ENCODE assay signal across 7 mouse cellular contexts in the genomic region with DNA sequence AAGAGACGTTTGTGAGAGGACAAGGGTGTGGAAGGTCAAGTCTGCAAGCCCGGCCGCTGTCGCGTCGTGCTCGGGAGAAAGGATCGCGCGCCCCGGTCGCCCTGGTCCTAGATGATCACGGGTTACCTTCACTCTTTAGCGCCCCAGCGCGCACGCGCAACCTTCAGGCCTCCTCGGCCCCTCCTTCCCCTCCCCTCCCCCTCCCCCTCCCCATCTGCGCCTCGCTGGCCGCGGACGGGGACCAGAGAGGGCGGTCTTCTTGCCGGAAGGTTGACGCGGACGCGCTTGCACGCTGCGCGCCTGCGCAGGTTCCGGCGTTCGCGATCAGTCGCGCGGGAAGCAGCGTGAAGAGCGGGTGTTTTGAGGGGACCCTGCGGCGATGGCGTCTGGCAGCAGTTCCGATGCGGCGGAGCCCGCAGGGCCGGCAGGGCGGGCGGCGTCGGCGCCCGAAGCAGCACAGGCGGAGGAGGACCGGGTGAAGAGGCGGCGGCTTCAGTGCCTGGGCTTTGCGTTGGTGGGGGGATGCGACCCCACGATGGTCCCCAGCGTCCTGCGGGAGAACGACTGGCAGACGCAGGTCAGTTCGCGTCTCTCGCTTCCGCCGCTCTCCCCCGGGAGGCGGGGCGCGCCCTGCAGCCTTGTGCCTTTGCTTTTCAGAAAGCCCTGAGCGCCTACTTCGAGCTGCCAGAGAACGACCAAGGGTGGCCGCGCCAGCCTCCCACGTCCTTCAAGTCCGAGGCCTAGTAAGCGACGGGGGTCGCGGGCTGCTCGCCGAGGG. TPM values are rescaled to one million over a fixed set of nuclear protein-coding genes. Genes with fewer than 3 reads are reported as not detected.
DNase-seq lines count a peak whose midpoint lies in the region; ATAC-seq and TF ChIP-seq lines count a peak whose summit lies in the region.

A gene (minus strand): TSS at position 188 of the 778 bp plus-strand sequence.
A gene (plus strand): TSS at position 327 of the 778 bp plus-strand sequence.

- 0 out of 2 replicates have a peak, but pooled peaks cover 4% of the 10 kb centered on the region for H3K36me3 ChIP-seq in intestine, postnatal 0 days (ENCODE audit: control insufficient read depth, insufficient read depth)
- H3K36me3 ChIP-seq in midbrain, embryonic 12.5 days = no peaks in the 10 kb centered on the region
- H3K36me3 ChIP-seq in small intestine, adult 2 months (ENCODE audit: control insufficient read depth, insufficient read depth, low read length) = peaks cover 5% of the 10 kb centered on the region

- peak within 1 kb of the TSS; percentile 89 for H3K4me2 ChIP-seq in intestine, postnatal 0 days (replicated peaks; ENCODE audit: low read depth)
- H3K4me2 ChIP-seq in midbrain, embryonic 12.5 days (replicated peaks) = peak within 1 kb of the TSS; percentile 78

- H3K4me1 ChIP-seq in intestine, postnatal 0 days (replicated peaks; ENCODE audit: control insufficient read depth, insufficient read depth, low read length) = no peaks in the 10 kb centered on the region
- H3K4me1 ChIP-seq in midbrain, embryonic 12.5 days = peaks cover 21% of the 10 kb centered on the region
- H3K4me1 ChIP-seq in small intestine, adult 2 months (ENCODE audit: control insufficient read depth, insufficient read depth, insufficient read length, low read length) = no peaks in the 10 kb centered on the region; the same call in 1 of the 2 replicates

- intact Hi-C loops in left cerebral cortex, postnatal 4 days (cut with DNase I) = no loop called here

- peak within 1 kb of the TSS; percentile 94 for H3K9ac ChIP-seq in intestine, postnatal 0 days (ENCODE audit: low read depth, low read length)
- peak within 1 kb of the TSS; percentile 95 for H3K9ac ChIP-seq in midbrain, embryonic 12.5 days (replicated peaks)

- peak; percentile 96 for ATAC-seq in intestine, postnatal 0 days
- peak; percentile 98 for ATAC-seq in midbrain, embryonic 12.5 days (ENCODE audit: low FRiP score, low read depth)

- no peaks in the 10 kb centered on the region for H3K27me3 ChIP-seq in intestine, postnatal 0 days (replicated peaks; ENCODE audit: control insufficient read depth, insufficient read depth, low read length)
- H3K27me3 ChIP-seq in midbrain, embryonic 12.5 days = no peaks in the 10 kb centered on the region
- H3K27me3 ChIP-seq in small intestine, adult 2 months (ENCODE audit: control insufficient read depth, insufficient read depth, low read length) = no peaks in the 10 kb centered on the region

- TF ChIP-seq POLR2A in small intestine, adult 2 months (IDR thresholded peaks at IDR 0.05; ENCODE audit: low read depth, low read length) = peak; percentile 82

- H3K4me3 ChIP-seq in intestine, postnatal 0 days (ENCODE audit: low read depth, low read length) = peak within 1 kb of the TSS; percentile 96
- H3K4me3 ChIP-seq in midbrain, embryonic 12.5 days = peak within 1 kb of the TSS; percentile 93
- peak within 1 kb of the TSS; percentile 90 for H3K4me3 ChIP-seq in small intestine, adult 2 months (ENCODE audit: low read depth, low read length)

- DNase-seq in adrenal gland, adult 8-10 months = peak; percentile 92
- peak; percentile 99 for DNase-seq in embryo, embryonic 9.5 days (ENCODE audit: extremely low spot score)
- no peak for DNase-seq in gonadal fat pad, adult 2 months (ENCODE audit: low read depth)
- peak; percentile 98 for DNase-seq in left cerebral cortex, postnatal 4 days

- peak within 1 kb of the TSS; percentile 93 for H3K27ac ChIP-seq in intestine, postnatal 0 days (ENCODE audit: low read depth, low read length)
- peak within 1 kb of the TSS; percentile 87 for H3K27ac ChIP-seq in midbrain, embryonic 12.5 days (replicated peaks)
- H3K27ac ChIP-seq in small intestine, adult 2 months (ENCODE audit: insufficient read depth, low read depth, low read length) = peak within 1 kb of the TSS; percentile 88

- H3K9me3 ChIP-seq in intestine, postnatal 0 days (ENCODE audit: control insufficient read depth) = no peaks in the 10 kb centered on the region
- H3K9me3 ChIP-seq in midbrain, embryonic 12.5 days = no peaks in the 10 kb centered on the region

- WGBS in intestine, postnatal 0 days = under 1% methylated on average over 84 of the region's 90 CpGs
- WGBS in midbrain, embryonic 12.5 days = under 1% methylated on average over 87 of the region's 90 CpGs
- WGBS in small intestine, adult 2 months = under 1% methylated on average over 90 of the region's 90 CpGs

- peak; percentile 34; the same call in 1 of the 2 replicates for TF ChIP-seq CTCF in intestine, postnatal 0 days (IDR thresholded peaks at IDR 0.05; ENCODE audit: low read depth)
- no peak for TF ChIP-seq CTCF in small intestine, adult 2 months (IDR thresholded peaks at IDR 0.05; ENCODE audit: extremely low read depth, insufficient read length, insufficient replicate concordance, low read depth, low read length)

RNA-seq across cellular contexts. Expression of the first gene that starts in this region (rescaled TPM):
- total RNA-seq in adrenal gland, adult 8-10 months (2022) = 10 to 100 TPM; 56.4 to 70.2 (median 59.6) TPM
- polyA plus RNA-seq in gonadal fat pad, adult 2 months (2012; rRNA removed) = 57.6 and 65.2 TPM in 2 replicates
- polyA plus RNA-seq in intestine, postnatal 0 days (2015; fragmentation: Nextera tagmentation; extraction: Ambion mirVana) = 183 and 185 TPM in 2 replicates
- total RNA-seq in left cerebral cortex, postnatal 4 days (2021) = 10 to 100 TPM; 37.2 to 38.3 TPM
- polyA plus RNA-seq in midbrain, embryonic 12.5 days (2016; fragmentation: Nextera tagmentation; extraction: Ambion mirVana) = 47.5 and 49.0 TPM in 2 replicates
- 22.8 and 31.3 TPM in 2 replicates for polyA plus RNA-seq in small intestine, adult 2 months (2012; rRNA removed)

RNA-seq across cellular contexts. Expression of the second gene that starts in this region (rescaled TPM):
- total RNA-seq in adrenal gland, adult 8-10 months (2022) = 10 to 100 TPM; 25.7 to 39.9 (median 31.0) TPM
- polyA plus RNA-seq in gonadal fat pad, adult 2 months (2012; rRNA removed) = 13.6 and 15.0 TPM in 2 replicates
- polyA plus RNA-seq in intestine, postnatal 0 days (2015; fragmentation: Nextera tagmentation; extraction: Ambion mirVana) = 37.6 and 39.0 TPM in 2 replicates
- 10 to 100 TPM; 22.4 to 22.6 TPM for total RNA-seq in left cerebral cortex, postnatal 4 days (2021)
- polyA plus RNA-seq in midbrain, embryonic 12.5 days (2016; fragmentation: Nextera tagmentation; extraction: Ambion mirVana) = 69.3 and 69.7 TPM in 2 replicates
- polyA plus RNA-seq in small intestine, adult 2 months (2012; rRNA removed) = 18.1 and 27.5 TPM in 2 replicates
